Mouse (Mus musculus): Measurements from ENCODE around the gene Dph1. TPM values are rescaled to one million over a fixed set of nuclear protein-coding genes. Genes with fewer than 3 reads are reported as not detected.
A peak's percentile ranks its signal among the peaks of the same experiment; 100 is the strongest.

Gene Dph1
- polyA plus RNA-seq, 1 experiment: 16.6 TPM

- H3K9ac ChIP-seq (ENCODE audit: low read depth, poor library complexity, severe bottlenecking): no peak overlapping the region; the same call in 1 of the 2 replicates
- H3K27me3 ChIP-seq (ENCODE audit: control insufficient read depth, insufficient read depth, low read length, poor library complexity, severe bottlenecking): peaks cover 27% of the 10 kb centered on the region
- no peaks in the 10 kb centered on the region for H3K4me1 ChIP-seq (ENCODE audit: control insufficient read depth, insufficient read depth, low read length)
- no peak for TF ChIP-seq EP300 (IDR thresholded peaks at IDR 0.05; ENCODE audit: insufficient read depth, low read depth, low read length)
- TF ChIP-seq POLR2A (IDR thresholded peaks at IDR 0.05; ENCODE audit: insufficient read depth, low read length): no peak
- TF ChIP-seq CTCF (IDR thresholded peaks at IDR 0.05; ENCODE audit: low read depth, low read length): peak; percentile 80
- peak overlapping the region; percentile 35 for H3K4me3 ChIP-seq (ENCODE audit: low read depth, low read length)
- no peaks in the 10 kb centered on the region for H3K36me3 ChIP-seq (ENCODE audit: control insufficient read depth, insufficient read depth, low read length, poor library complexity, severe bottlenecking)
- H3K9me3 ChIP-seq (replicated peaks; ENCODE audit: control insufficient read depth, insufficient read depth, low read length, poor library complexity, severe bottlenecking): no peaks in the 10 kb centered on the region
- H3K27ac ChIP-seq (ENCODE audit: insufficient read depth, low read length): no peak overlapping the region
These were observed 25.4 kb downstream of the Dph1 start for GRCm38 (mm10) chr11:75165441-75166192.

- Histone ChIP-seq H3K4me3 (ENCODE audit: low read depth, low read length) (peak overlapping the region; percentile 7; the same call in 1 of the 2 replicates), H3K4me1 (ENCODE audit: control insufficient read depth, insufficient read depth, low read length) (no peaks in the 10 kb centered on the region), H3K27ac (ENCODE audit: insufficient read depth, low read length) (no peak overlapping the region), H3K9me3 (replicated peaks; ENCODE audit: control insufficient read depth, insufficient read depth, low read length, poor library complexity, severe bottlenecking) (no peaks in the 10 kb centered on the region), H3K9ac (ENCODE audit: low read depth, poor library complexity, severe bottlenecking) (no peak overlapping the region), H3K36me3 (ENCODE audit: control insufficient read depth, insufficient read depth, low read length, poor library complexity, severe bottlenecking) (no peaks in the 10 kb centered on the region), H3K27me3 (ENCODE audit: control insufficient read depth, insufficient read depth, low read length, poor library complexity, severe bottlenecking) (peaks cover 27% of the 10 kb centered on the region)
- TF ChIP-seq POLR2A (IDR thresholded peaks at IDR 0.05; ENCODE audit: insufficient read depth, low read length) (no peak), CTCF (IDR thresholded peaks at IDR 0.05; ENCODE audit: low read depth, low read length) (no peak)
These were observed 26.3 kb downstream of the Dph1 start for GRCm38 (mm10) chr11:75164750-75165149.

GRCm38 (mm10) chr11:75164051-75164450 lies 27.0 kb downstream of the Dph1 start:
- TF ChIP-seq POLR2A (IDR thresholded peaks at IDR 0.05; ENCODE audit: insufficient read depth, low read length): no peak
- no peak for TF ChIP-seq EP300 (IDR thresholded peaks at IDR 0.05; ENCODE audit: insufficient read depth, low read depth, low read length)
- TF ChIP-seq CTCF (IDR thresholded peaks at IDR 0.05; ENCODE audit: low read depth, low read length): no peak
- no peaks in the 10 kb centered on the region for H3K9me3 ChIP-seq (replicated peaks; ENCODE audit: control insufficient read depth, insufficient read depth, low read length, poor library complexity, severe bottlenecking)
- no peaks in the 10 kb centered on the region for H3K4me1 ChIP-seq (ENCODE audit: control insufficient read depth, insufficient read depth, low read length)
- H3K9ac ChIP-seq (ENCODE audit: low read depth, poor library complexity, severe bottlenecking): no peak overlapping the region
- H3K27ac ChIP-seq (ENCODE audit: insufficient read depth, low read length): no peak overlapping the region
- H3K27me3 ChIP-seq (ENCODE audit: control insufficient read depth, insufficient read depth, low read length, poor library complexity, severe bottlenecking): peaks cover 27% of the 10 kb centered on the region
- H3K4me3 ChIP-seq (ENCODE audit: low read depth, low read length): no peak overlapping the region
- no peaks in the 10 kb centered on the region for H3K36me3 ChIP-seq (ENCODE audit: control insufficient read depth, insufficient read depth, low read length, poor library complexity, severe bottlenecking)

GRCm38 (mm10) chr11:75163379-75163778 lies 27.7 kb downstream of the Dph1 start:
- Histone ChIP-seq H3K36me3 (ENCODE audit: control insufficient read depth, insufficient read depth, low read length, poor library complexity, severe bottlenecking) (no peaks in the 10 kb centered on the region), H3K27ac (ENCODE audit: insufficient read depth, low read length) (no peak overlapping the region)

GRCm38 (mm10) chr11:75162591-75163080 lies 28.4 kb downstream of the Dph1 start:
- Histone ChIP-seq H3K9me3 (replicated peaks; ENCODE audit: control insufficient read depth, insufficient read depth, low read length, poor library complexity, severe bottlenecking) (no peaks in the 10 kb centered on the region), H3K4me1 (ENCODE audit: control insufficient read depth, insufficient read depth, low read length) (no peaks in the 10 kb centered on the region), H3K4me3 (ENCODE audit: low read depth, low read length) (no peak overlapping the region), H3K27me3 (ENCODE audit: control insufficient read depth, insufficient read depth, low read length, poor library complexity, severe bottlenecking) (peaks cover 15% of the 10 kb centered on the region), H3K9ac (ENCODE audit: low read depth, poor library complexity, severe bottlenecking) (no peak overlapping the region), H3K27ac (ENCODE audit: insufficient read depth, low read length) (no peak overlapping the region), H3K36me3 (ENCODE audit: control insufficient read depth, insufficient read depth, low read length, poor library complexity, severe bottlenecking) (no peaks in the 10 kb centered on the region)
- TF ChIP-seq EP300 (IDR thresholded peaks at IDR 0.05; ENCODE audit: insufficient read depth, low read depth, low read length): no peak

More at GRCm38 (mm10) chr11:75163379-75163778, 27.7 kb downstream of the Dph1 start:
- Histone ChIP-seq H3K9me3 (replicated peaks; ENCODE audit: control insufficient read depth, insufficient read depth, low read length, poor library complexity, severe bottlenecking) (no peaks in the 10 kb centered on the region), H3K4me3 (ENCODE audit: low read depth, low read length) (no peak overlapping the region), H3K4me1 (ENCODE audit: control insufficient read depth, insufficient read depth, low read length) (no peaks in the 10 kb centered on the region), H3K27me3 (ENCODE audit: control insufficient read depth, insufficient read depth, low read length, poor library complexity, severe bottlenecking) (peaks cover 23% of the 10 kb centered on the region), H3K9ac (ENCODE audit: low read depth, poor library complexity, severe bottlenecking) (no peak overlapping the region)
- TF ChIP-seq CTCF (IDR thresholded peaks at IDR 0.05; ENCODE audit: low read depth, low read length) (no peak), EP300 (IDR thresholded peaks at IDR 0.05; ENCODE audit: insufficient read depth, low read depth, low read length) (no peak), POLR2A (IDR thresholded peaks at IDR 0.05; ENCODE audit: insufficient read depth, low read length) (no peak)

GRCm38 (mm10) chr11:75161417-75162008 lies 29.5 kb downstream of the Dph1 start:
- H3K27ac ChIP-seq (ENCODE audit: insufficient read depth, low read length): no peak overlapping the region
- TF ChIP-seq CTCF (IDR thresholded peaks at IDR 0.05; ENCODE audit: low read depth, low read length) (no peak), EP300 (IDR thresholded peaks at IDR 0.05; ENCODE audit: insufficient read depth, low read depth, low read length) (no peak), POLR2A (IDR thresholded peaks at IDR 0.05; ENCODE audit: insufficient read depth, low read length) (no peak)
- H3K4me1 ChIP-seq (ENCODE audit: control insufficient read depth, insufficient read depth, low read length): no peaks in the 10 kb centered on the region
- H3K9ac ChIP-seq (ENCODE audit: low read depth, poor library complexity, severe bottlenecking): no peak overlapping the region
- H3K27me3 ChIP-seq (ENCODE audit: control insufficient read depth, insufficient read depth, low read length, poor library complexity, severe bottlenecking): peaks cover 6% of the 10 kb centered on the region
- no peaks in the 10 kb centered on the region for H3K9me3 ChIP-seq (replicated peaks; ENCODE audit: control insufficient read depth, insufficient read depth, low read length, poor library complexity, severe bottlenecking)
- H3K4me3 ChIP-seq (ENCODE audit: low read depth, low read length): no peak overlapping the region
- no peaks in the 10 kb centered on the region for H3K36me3 ChIP-seq (ENCODE audit: control insufficient read depth, insufficient read depth, low read length, poor library complexity, severe bottlenecking)
